Mouse (Mus musculus): ENCODE results near the gene Ndc1.

Ndc1 gene

DNA sequence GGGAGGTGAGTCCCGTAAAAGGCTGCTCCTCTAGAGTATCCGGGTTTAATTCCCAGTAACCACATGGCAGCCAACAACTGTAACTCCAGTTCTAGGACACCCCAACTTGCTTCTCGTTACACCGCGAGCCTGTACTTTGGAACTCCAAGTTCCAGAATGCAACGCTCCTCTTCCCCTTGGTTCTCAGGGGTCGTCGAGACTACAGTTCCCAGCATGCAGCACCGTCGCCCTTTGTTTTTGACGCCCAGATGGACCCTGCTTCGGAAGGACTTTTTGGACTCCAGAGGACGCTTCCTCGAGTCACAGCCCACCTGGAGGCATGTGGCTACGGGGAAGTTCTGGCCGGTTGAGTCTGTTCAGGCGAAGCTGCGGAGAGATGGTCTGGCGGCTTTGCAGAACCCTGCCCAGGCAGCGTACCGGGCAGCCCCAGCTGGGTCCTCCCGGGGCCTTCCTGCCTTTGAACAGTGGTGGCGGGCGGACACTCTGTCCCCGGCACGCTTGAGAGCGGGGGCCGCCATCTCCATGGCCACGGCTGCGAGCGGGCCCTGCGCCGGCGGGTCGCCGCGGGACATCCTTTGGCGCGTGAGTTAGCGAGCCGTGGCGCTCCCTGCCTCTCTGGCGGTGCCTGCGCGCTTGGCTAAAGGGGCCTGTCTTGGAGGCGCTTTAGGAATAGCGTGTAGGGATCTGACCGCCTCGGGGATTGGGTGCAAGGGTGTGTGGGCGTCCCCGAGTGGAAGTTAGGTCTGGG is at the start of gene Ndc1:
Ndc1 (plus strand) TSS at position 218 of the 748 bp plus-strand sequence.
- in situ Hi-C loops (cut with MboI; ENCODE audit: unreplicated experiment in 2 of 2), result loop anchor here in 1 of 2 experiments (25.0 kb wide), 1 partner anchor 455 kb away; the partner anchor contains the start of gene Ssbp3

DNA sequence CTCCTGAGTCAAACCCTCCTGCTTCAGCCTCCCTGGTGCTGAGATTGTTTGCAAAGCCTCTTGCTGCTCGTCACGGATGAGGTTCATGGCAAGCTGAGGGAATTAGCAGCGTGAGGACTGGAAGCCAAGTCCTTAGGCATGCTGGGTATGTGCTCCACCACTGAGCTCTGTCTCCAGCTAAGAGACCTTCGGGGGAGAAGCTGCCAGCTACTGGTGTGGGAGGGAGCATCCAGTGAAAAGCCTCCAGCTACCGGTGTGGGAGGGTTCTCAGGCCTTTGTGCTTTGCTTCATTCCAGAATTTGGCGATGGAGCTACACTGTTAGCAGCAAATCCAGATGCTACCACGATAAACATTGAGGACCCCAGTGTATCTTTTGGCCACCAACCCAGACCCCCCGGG is 48.9 kb upstream of the Ndc1 start:
- in situ Hi-C loops (cut with MboI; ENCODE audit: unreplicated experiment in 2 of 2), result no loop called here

DNA sequence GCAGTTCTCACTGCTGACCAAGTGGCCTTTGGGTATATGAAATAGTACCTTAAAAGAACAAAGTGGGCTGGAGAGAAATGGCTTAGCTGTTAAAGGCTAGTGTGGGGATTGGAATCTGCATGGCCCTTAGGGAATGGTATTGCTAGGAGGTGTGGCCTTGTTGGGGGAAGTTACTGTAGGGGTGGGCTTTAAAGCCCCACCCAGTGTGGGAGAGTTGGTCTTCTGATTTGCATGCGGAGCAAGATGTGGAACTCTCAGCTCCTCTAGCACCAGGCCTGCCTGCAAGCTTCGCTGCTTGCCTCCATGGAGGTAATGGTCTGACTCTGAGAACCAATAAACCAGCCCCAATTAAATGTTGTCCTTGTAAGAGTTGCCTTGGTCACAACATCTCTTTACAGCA is 46.5 kb upstream of the Ndc1 start:
- in situ Hi-C loops (cut with MboI; ENCODE audit: unreplicated experiment in 2 of 2), result no loop called here

DNA sequence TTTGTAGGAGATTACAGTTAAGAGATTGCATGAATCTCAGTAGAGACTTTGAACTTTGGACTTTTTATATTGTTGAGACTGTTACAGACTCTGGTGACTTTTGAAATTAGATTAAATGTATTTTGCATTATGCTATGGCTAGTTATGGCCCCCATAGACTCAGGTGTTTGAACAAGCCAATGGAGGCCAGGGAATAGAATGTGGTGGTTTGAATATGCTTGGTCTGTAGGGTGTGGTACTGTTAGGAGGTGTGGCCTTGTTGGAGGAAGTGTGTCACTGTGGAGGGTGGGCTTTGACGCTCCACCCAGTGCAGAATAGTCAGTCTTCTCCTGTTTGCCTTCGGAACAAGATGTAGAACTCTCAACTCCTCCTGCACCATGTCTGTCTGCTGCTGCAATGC is 44.5 kb upstream of the Ndc1 start:
- in situ Hi-C loops (cut with MboI; ENCODE audit: unreplicated experiment in 2 of 2), result no loop called here

DNA sequence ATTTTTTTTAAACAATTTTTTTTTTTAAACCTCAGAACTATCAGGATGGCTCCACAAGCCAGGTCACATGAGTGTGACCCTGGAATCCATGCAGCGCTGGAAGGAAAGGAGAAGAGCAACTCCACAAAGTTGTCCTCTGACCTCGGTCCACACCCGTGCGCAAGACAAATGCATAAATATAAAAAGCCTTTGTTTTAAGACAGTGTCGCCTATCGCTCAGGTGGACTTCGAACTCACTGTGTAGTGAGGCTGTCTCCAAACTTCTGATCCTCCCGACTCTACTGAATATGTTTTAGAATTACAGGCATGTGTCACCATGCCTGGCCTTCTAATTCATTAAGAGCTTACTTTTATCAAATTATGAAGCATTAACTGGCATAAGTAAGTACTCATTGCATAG is 39.1 kb upstream of the Ndc1 start:
- in situ Hi-C loops (cut with MboI; ENCODE audit: unreplicated experiment in 2 of 2), result loop anchor here in 1 of 2 experiments (25.0 kb wide), 2 partner anchors 341 to 691 kb away; no protein-coding TSS in a partner anchor

DNA sequence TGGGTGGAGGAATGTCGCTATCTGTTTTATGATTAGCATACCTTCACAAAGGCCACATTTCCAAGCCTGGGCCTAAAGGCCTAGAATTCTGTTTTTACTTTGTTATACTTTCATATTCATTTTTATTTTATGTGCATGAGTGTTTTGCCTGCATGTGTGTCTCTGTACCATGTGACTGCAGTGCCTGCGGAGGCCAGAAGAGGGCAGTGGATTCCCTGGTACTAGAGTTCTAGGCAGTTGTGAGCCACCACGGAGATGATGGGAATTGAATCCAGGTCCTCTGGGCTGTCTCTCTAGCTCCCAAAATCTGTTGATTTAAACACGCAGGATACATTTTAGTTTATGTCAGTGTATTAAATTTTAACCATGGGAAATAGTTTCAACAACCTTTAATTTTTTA is 34.1 kb upstream of the Ndc1 start:
- in situ Hi-C loops (cut with MboI; ENCODE audit: unreplicated experiment in 2 of 2), result loop anchor here in 1 of 2 experiments (25.0 kb wide), 2 partner anchors 346 to 696 kb away; no protein-coding TSS in a partner anchor

DNA sequence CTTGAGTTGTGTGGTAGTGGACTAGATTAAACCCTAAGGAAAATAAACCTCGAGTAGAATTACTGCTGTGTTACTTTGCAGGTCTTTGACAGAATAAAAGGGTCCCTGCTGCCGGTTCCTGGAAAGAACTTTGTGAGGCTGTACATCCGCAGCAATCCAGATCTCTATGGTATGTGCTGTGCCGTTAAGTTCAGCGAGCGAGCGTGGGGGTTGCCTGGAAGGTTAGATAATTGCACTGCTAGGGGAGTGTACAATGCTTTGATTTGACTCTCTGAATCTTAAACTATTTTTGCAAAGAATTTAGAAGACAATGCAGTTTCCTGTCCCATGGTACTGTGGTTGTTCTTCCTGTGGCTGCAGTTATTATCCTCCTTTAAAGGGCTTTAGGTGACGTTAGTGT is 31.2 kb upstream of the Ndc1 start:
- in situ Hi-C loops (cut with MboI; ENCODE audit: unreplicated experiment in 2 of 2), result loop anchor here in 1 of 2 experiments (25.0 kb wide), 2 partner anchors 349 to 699 kb away; no protein-coding TSS in a partner anchor

DNA sequence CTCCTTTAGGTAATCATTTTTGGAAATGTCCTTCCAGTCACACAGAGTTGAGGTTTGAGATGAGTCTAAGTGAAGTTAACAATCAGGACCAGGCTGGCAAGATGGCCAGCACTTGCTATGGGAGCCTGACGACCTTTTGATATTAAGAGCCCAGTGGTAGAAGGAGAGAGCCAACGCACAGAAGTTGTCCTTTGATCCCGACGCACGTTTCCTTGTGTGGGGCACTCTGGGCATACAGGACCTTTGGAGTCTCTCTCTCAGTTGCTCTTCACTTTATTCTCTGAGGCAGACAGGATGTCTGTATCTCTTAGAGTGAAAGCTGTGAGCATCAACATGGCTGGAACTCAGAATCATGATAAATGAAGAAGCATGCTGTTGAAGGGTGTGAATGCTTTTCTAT is 30.1 kb upstream of the Ndc1 start:
- in situ Hi-C loops (cut with MboI; ENCODE audit: unreplicated experiment in 2 of 2), result loop anchor here in 1 of 2 experiments (25.0 kb wide), 2 partner anchors 350 to 700 kb away; no protein-coding TSS in a partner anchor

DNA sequence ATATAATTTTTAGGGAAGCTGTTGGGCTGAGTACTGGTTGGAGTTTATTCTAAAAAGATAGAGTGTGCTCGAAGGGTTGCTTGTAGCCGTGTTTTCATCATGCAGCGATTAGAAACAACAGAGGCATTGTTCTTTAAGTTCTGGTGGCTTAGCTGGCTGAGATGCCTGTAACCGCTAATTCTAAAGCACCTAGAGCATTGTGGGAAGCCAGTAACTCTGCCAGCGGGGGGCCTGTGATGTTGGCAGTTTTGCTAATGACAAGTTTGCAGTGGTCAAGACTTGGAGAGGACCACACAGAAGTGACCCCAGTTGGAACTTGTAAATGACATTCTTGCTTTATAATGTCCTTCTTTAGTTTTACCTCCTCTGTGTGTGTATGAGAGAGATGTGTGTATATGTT is 26.2 kb upstream of the Ndc1 start:
- in situ Hi-C loops (cut with MboI; ENCODE audit: unreplicated experiment in 2 of 2), result loop anchor here (10.0 to 25.0 kb wide), 3 partner anchors 354 to 704 kb away; no protein-coding TSS in a partner anchor

DNA sequence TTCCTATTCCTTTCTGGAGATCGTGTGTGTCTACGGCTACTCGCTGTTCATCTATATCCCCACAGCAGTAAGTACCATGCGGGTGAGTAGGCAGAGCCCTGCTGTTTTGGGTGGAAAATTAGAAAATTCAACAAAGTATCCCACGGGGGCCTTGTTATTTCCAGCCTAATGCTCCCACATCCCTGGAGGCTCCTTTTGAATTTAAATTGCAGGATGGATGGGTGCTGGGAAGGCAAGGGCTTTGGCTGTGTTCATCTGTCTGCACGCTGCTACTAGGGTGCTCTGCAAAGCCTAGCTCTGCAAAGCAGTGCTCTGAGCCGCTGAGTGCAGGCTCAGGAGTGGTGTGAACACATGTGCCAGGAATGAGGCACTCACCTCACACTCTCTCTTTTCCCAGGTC is 23.0 kb upstream of the Ndc1 start:
- in situ Hi-C loops (cut with MboI; ENCODE audit: unreplicated experiment in 2 of 2), result loop anchor here (5.0 to 25.0 kb wide), 4 partner anchors 92 to 707 kb away; partner anchors contain the start of genes Hspb11 (in 1 of the 2) and Lrrc42 (in 1 of the 2)

DNA sequence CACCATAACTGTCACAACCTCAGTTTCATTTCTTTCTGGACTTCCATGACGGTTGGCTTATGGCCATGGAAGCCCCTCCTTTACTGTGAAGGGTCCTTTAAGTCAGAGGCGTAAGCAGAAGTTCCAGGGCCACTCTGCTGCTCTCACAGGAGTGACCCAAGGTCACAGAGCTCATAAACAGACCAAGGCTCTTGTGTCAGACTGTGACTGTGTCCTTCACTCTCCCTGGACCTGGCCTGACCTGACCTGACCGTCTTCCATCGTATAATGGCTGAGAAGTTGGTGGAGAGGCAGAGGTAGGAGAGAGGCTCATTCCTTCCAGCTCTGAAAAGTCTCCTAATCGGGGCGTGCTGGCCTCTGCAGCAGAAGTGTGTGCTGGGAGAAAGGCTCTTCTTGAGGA is 20.4 kb upstream of the Ndc1 start:
- in situ Hi-C loops (cut with MboI; ENCODE audit: unreplicated experiment in 2 of 2), result loop anchor here (5.0 to 25.0 kb wide), 4 partner anchors 95 to 710 kb away; partner anchors contain the start of genes Hspb11 (in 1 of the 2) and Lrrc42 (in 1 of the 2)

DNA sequence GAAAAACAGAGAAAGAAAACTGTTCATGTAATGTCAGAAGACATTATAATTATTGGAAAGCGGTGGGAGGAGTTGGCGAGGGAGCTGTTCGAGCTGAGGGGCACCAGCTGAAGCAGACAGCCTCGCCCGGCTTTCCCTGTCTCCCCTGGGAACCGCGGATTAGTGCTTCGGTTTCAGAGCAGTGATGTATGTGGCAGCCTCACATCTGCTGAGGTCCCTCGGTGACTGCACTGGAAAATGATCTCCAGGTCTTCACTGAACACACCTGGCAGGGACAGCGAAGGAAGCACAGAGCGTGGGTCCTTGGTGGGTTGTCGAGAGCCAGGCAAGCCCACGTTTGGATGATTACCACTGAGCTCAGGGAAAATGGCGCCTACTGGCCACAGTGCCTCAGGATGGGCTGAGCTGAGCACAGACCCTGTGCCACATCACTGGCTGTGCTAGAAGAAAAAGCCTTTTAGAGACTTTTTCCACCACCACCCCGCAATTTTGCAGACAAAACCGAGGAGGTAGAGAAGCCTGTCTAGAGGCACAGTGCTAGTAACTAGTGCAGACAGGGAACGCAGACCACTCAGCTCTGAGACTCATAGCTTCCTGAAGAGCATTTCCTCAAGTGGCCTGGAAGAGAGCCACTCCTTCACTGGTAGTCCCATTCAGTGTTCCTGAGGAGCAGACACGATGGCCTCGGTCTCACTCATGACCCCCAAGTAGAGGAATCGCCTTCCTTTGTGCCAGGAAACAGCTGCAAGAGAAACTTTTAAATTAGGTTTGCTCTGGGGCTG is 18.9 kb upstream of the Ndc1 start:
- in situ Hi-C loops (cut with MboI; ENCODE audit: unreplicated experiment in 2 of 2), result loop anchor here (5.0 to 25.0 kb wide), 4 partner anchors 96 to 711 kb away; partner anchors contain the start of genes Hspb11 (in 1 of the 2) and Lrrc42 (in 1 of the 2)

DNA sequence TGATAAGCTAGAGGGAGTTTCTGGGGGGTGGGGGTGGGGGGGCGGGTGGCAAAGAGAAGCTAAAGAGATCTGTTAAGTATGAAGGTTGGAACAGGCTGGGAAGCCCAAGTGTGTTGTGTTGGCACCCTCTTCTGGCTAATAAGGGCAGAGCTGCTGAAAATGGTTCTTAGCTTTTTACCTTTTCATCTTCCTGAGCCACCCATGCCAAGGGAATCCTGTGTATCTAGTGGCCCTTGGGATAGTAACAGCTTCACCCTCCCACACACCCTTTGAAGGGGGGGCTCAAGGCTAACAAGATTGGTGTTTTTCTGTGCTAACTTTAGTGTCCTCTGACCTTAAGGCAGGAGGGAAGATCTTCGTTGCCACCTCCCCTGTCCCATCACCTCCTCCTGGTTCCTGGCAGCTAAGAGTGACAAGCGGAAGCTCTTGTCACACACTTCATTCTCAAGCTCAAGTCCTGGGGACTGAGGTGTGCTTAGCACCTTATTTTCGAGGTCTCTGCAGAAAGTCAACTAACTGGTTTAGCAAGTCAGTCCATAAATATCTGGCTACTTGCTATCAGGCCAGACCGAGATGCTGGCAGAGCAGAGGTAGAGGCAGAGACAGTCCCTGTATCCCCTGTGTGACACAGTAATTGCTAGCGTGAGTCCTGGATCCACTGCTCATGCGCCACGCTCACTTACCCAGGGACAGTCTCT is 18.1 kb upstream of the Ndc1 start:
- in situ Hi-C loops (cut with MboI; ENCODE audit: unreplicated experiment in 2 of 2), result loop anchor here (5.0 to 25.0 kb wide), 7 partner anchors 97 to 712 kb away; partner anchors contain the start of genes Hspb11 (in 2 of the 2), Lrrc42 (in 2 of the 2), Ssbp3 (in 1 of the 2) and Tceanc2 (in 1 of the 2)

DNA sequence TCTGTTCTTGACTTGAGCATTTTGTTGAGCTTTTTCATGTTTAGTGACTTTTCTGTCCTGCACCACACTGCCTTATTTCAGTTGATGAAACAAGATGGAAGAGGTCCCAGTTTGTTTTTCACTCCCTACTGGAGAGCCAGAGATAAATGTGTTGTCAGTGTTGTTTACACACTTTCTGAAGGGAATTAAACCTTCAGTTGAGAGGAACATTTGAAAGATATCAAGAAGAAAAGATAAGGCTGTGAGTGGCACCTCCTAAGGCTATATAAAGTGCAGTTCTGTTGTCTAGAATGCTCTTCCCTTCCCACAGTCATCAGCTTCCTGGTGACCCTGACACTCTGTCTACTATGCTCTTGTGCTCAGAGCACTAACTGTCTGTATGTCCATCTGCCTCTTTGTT is 16.2 kb upstream of the Ndc1 start:
- in situ Hi-C loops (cut with MboI; ENCODE audit: unreplicated experiment in 2 of 2), result loop anchor here in 1 of 2 experiments (5.0 to 25.0 kb wide), 4 partner anchors 99 to 517 kb away; partner anchors contain the start of genes Hspb11, Lrrc42, Ssbp3 and Tceanc2

DNA sequence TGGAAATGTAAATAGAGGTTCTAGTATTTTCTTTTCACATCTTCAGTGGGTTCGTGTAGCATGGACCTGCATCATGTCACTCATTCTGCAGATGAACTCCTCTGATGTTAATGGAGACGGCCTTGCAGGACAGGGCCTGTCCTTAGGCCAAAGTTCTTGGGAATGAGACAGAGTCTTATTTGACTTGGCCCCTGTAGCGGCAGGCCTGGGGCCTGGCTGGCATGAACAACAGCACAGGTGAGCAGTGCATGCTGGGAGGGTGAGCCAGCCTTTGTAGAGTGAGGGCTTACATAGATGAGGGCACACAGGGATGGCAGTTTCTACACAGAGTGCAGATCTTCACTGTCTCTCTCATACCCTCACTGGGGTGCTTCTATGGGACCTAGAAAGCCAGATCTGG is 14.0 kb upstream of the Ndc1 start:
- in situ Hi-C loops (cut with MboI; ENCODE audit: unreplicated experiment in 2 of 2), result loop anchor here in 1 of 2 experiments (5.0 to 25.0 kb wide), 4 partner anchors 101 to 519 kb away; partner anchors contain the start of genes Hspb11, Lrrc42, Ssbp3 and Tceanc2

DNA sequence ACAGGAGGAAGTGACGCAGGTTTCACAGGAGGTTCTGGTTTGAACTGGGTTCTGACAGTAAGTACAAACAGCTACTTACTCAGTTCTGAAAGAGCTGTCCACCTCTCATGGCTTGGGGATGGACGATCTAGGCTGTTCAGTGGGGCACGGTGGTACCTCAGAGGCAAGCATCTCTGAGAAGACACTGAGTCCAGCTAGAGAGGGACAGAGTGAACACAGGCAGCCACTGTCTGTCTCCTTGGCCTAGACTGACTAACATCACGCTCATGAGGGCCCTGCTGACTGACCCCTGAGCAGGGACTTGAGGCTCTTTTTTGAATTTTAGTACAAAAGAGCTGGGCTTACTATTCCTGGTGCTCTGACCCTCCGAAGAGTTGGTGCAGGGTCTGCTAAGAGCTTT is 13.5 kb upstream of the Ndc1 start:
- in situ Hi-C loops (cut with MboI; ENCODE audit: unreplicated experiment in 2 of 2), result loop anchor here in 1 of 2 experiments (5.0 to 25.0 kb wide), 4 partner anchors 102 to 519 kb away; partner anchors contain the start of genes Hspb11, Lrrc42, Ssbp3 and Tceanc2

DNA sequence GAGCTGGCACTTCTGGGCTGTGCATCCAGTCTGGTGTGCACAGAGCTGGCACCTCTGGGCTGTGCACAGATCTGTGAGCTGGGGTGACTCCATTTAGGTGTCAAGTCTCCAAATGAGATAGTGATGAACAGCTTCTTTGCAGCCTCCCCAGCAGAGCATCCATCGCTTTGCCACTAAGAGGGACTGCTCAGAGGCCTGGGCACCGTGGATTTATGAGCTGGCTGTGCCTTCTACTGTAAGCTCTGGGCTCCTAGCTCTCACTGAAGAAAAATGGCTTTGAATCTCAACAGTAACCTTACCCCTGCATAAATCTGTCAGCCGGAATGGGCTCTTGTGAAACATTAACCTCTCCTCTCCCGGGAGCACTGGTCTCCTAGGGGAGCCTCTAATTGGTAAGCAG is 13.0 kb upstream of the Ndc1 start:
- in situ Hi-C loops (cut with MboI; ENCODE audit: unreplicated experiment in 2 of 2), result loop anchor here in 1 of 2 experiments (5.0 to 25.0 kb wide), 4 partner anchors 102 to 520 kb away; partner anchors contain the start of genes Hspb11, Lrrc42, Ssbp3 and Tceanc2

DNA sequence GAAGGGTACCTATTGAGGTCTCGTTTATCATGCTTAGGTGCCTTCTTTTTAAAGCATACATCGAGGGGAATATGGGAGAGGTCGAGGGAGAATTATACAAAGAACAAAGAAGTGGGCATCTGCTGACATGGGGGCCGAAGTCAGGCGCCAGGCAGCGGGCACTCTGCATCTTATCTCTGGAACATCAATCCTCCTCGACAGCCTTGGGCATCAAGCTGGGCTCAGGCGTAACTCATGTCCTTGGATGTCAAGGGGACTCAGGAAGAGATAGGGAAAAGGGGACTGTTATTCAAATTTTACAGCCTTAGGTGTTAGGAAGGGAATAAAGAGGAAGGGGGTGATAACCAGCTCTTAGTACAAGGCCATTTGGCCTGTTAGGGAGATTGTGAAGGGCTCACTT is 10.4 kb upstream of the Ndc1 start:
- in situ Hi-C loops (cut with MboI; ENCODE audit: unreplicated experiment in 2 of 2), result loop anchor here in 1 of 2 experiments (10.0 to 25.0 kb wide), 3 partner anchors 182 to 522 kb away; partner anchors contain the start of genes Ssbp3, Tceanc2 and Tmem59

DNA sequence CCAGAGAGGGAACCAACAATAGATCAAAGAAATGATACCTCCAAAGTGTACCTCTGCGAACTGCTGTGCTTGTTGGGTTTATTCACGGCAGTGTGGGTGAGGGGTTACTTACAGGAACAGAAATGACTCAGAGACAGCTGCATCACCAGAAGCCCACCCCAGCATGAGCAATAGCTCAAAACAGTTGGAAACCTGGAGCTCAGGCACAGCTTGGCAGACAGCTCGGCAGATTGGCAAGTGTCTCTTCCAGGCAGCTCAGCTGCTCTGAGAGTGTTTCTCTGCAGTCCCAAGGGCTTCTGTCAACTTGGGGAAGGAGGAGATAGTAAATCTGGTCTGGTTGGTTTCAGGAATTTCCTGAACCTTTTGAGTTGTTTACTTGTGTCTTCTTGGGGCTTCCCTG is 9.1 kb upstream of the Ndc1 start:
- in situ Hi-C loops (cut with MboI; ENCODE audit: unreplicated experiment in 2 of 2), result loop anchor here in 1 of 2 experiments (10.0 to 25.0 kb wide), 3 partner anchors 184 to 524 kb away; partner anchors contain the start of genes Ssbp3, Tceanc2 and Tmem59
